Mouse (Mus musculus): ENCODE measurements around the gene Hic1. TPM values are rescaled to one million over a fixed set of nuclear protein-coding genes. Genes with fewer than 3 reads are reported as not detected.

Gene Hic1
- polyA plus RNA-seq, 1 experiment from 2014 or later = 2.8 TPM

DNA sequence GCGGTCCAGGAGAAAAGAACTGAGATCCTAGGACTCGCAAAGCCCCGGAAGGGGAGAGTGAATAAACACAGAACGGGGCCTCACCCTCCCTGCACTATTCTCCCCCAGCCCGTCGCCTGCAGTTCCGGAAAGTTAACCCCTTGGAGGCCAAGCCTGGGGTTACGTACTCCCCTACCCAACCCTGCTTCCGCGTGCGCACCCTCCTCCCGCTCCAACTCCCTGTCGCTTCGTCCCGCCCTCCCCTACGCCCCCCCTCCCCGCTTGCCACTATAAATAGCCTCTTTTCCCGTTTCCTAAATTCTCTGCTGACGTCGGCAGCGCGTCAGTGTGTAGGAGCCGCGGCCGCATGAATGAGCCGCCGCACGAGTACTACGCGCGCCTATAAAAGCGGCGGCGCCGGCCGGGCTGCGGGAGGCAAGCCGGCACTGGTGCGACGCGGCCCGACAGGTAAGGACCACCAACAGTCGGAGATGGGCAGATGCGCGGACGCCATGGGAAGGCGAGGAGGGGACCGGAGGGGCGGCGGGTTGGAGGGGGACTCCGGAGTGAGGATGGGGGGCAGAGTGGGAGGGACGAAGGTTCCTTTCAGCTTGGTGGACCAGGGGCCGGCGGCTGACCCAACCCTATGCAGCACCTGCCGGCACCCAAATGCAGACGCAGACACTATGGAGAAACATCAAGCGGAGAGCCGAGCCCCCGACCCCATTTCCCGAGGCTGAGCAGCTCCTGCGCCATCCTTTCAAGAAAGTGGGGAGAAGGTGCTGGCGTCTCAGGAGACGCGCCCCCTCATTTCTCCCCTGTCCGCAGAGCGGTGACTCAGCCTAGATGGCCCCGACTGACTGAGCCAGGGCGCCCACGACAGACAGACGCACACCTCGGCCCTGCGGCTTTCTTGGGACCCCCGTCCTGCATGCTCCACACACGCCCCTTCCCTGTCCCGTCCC is 3.1 kb upstream of the Hic1 start:
- peaks cover 64% of the 10 kb centered on the region for H3K4me1 ChIP-seq
- H3K27ac ChIP-seq = peak overlapping the region; percentile 85; the same call in 1 of the 2 replicates

DNA sequence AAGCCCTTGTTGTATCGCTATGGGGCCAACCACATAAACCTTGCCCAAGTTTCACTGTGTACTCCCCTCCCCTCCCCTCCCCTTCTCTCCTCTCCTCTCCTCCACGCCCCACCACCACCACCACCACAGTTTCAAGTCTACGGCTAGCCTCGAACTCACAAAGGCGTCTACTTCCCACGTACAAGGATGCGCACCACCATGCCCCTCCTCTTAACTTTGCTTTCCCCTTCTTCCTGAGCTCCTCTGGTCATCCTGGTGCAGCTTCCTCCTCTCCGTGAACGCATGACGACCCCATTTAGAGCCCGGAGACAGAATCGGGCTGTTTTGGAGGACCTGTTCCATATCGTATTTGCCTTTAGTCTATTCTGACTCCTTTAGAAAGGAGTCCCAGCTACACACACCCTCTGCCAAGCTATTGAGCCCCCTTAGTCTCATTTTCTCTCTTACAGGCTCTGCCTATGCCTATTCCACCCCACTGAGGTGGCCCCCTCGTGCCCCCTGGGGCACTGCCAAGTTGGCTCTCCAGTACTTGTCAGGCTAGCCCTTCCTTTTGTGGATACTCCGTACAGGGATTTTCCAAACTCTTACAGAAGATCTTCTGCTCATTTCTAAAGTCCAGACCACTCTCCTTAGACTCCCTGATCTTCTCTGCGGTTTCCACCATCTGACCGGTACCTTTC is 2.0 kb upstream of the Hic1 start:
- Histone ChIP-seq H3K9me3 (no peaks in the 10 kb centered on the region), H3K4me3 (peak overlapping the region; percentile 83; the same call in 1 of the 2 replicates), H3K27ac (no peak overlapping the region), H3K36me3 (replicated peaks) (no peaks in the 10 kb centered on the region; the same call in 1 of the 2 replicates), H3K4me1 (peaks cover 74% of the 10 kb centered on the region), H3K9ac (no peak overlapping the region), H3K27me3 (replicated peaks) (peaks cover 31% of the 10 kb centered on the region), H3K4me2 (peak overlapping the region; percentile 95)
- WGBS = 7% methylated on average over 17 of the region's 17 CpGs
- ATAC-seq (replicated peaks) = no peak

More for the DNA sequence above, 3.1 kb upstream of the Hic1 start:
- under 1% methylated on average over 74 of the region's 75 CpGs for WGBS
- Histone ChIP-seq H3K4me2 (peak overlapping the region; percentile 88), H3K36me3 (replicated peaks) (no peaks in the 10 kb centered on the region; the same call in 1 of the 2 replicates), H3K9ac (peak overlapping the region; percentile 65), H3K27me3 (replicated peaks) (peaks cover 21% of the 10 kb centered on the region), H3K9me3 (no peaks in the 10 kb centered on the region), H3K4me3 (peak overlapping the region; percentile 83)
- peak; percentile 1; the same call in 1 of the 2 replicates for ATAC-seq (replicated peaks)

DNA sequence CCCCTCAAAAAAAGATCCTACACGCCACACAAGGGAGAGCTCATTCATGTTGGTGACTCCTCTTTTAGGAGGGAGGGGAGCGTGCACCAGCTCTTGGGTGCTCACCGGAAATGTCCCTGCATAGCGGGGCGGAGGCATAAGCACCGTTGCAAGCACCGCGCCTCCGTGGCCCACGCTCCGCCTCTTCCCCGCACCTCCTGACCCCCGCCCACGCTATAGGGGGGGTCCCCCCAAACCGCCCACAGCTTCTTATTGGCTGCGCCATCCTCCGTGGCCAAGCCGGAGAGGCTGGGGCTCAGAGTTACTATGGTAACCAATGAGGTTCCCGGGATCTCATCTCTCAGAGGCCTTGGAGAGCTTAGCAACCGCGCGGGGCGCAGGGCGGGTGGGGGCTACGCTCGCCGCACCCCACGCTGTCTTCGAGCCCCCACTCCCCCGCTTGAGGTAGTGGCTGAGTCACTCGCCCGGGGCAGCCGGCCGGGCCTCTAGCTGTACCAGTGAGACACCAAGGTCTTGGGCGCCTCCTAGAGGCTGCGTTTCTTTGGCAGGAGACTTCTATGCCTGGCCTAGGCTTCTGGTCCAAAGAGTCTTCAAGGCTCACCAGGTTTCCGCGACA is 925 bp upstream of the Hic1 start:
- under 1% methylated on average over 38 of the region's 38 CpGs for WGBS
- no peaks in the 10 kb centered on the region for H3K36me3 ChIP-seq (replicated peaks)
- H3K4me1 ChIP-seq = peaks cover 85% of the 10 kb centered on the region
- H3K27ac ChIP-seq = peak overlapping the region; percentile 27
- peak; percentile 78 for ATAC-seq (replicated peaks)
- H3K4me3 ChIP-seq = peak overlapping the region; percentile 44
- peak overlapping the region; percentile 28 for H3K9ac ChIP-seq
- peaks cover 42% of the 10 kb centered on the region for H3K27me3 ChIP-seq (replicated peaks)
- peak overlapping the region; percentile 95 for H3K4me2 ChIP-seq
- no peaks in the 10 kb centered on the region for H3K9me3 ChIP-seq

DNA sequence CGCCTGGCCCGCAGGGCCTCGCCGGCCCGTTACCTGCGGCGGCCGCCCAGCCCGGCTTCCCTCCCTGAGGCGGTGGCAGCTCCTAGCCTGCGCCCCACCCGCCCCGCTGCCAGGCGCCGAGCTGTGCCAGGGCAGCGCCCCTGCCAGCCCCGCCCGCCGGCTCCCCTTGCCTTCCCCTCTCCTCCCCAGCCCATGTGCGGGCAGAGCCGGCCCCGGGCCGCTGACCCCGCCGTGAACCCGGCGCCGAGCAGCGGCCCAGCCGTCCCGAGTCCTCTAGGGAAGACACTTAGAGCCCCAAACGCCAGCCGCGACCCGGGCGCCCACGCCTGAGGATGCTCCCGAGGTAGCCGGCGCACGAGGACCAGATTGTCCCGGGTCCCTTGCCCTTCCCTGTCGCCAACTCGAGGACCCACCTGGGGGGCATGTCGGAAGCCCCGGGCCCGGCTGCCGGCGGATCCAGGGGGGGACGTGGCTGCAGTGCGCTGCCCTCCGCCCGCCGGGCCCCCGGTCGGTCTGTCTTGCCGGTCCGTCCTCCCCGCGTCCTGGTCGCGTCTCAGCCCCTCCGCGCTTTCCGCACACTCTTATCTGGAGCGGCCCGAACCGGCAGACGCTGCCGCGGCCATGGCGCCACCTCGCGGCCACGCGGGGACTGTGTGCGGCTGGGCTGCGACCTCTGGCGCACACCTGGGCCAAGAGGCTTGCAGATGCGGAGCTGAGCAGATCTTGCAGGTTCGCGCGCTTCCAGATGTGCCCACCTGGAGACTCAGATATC is 543 bp downstream of the Hic1 start:
- no peak for ATAC-seq (replicated peaks)
- Histone ChIP-seq H3K27ac (no peak overlapping the region), H3K4me3 (peak overlapping the region; percentile 44), H3K27me3 (replicated peaks) (peaks cover 57% of the 10 kb centered on the region), H3K36me3 (replicated peaks) (no peaks in the 10 kb centered on the region), H3K4me1 (peaks cover 80% of the 10 kb centered on the region), H3K9ac (peak overlapping the region; percentile 46), H3K9me3 (no peaks in the 10 kb centered on the region), H3K4me2 (peak overlapping the region; percentile 95)
- under 1% methylated on average over 74 of the region's 83 CpGs for WGBS

DNA sequence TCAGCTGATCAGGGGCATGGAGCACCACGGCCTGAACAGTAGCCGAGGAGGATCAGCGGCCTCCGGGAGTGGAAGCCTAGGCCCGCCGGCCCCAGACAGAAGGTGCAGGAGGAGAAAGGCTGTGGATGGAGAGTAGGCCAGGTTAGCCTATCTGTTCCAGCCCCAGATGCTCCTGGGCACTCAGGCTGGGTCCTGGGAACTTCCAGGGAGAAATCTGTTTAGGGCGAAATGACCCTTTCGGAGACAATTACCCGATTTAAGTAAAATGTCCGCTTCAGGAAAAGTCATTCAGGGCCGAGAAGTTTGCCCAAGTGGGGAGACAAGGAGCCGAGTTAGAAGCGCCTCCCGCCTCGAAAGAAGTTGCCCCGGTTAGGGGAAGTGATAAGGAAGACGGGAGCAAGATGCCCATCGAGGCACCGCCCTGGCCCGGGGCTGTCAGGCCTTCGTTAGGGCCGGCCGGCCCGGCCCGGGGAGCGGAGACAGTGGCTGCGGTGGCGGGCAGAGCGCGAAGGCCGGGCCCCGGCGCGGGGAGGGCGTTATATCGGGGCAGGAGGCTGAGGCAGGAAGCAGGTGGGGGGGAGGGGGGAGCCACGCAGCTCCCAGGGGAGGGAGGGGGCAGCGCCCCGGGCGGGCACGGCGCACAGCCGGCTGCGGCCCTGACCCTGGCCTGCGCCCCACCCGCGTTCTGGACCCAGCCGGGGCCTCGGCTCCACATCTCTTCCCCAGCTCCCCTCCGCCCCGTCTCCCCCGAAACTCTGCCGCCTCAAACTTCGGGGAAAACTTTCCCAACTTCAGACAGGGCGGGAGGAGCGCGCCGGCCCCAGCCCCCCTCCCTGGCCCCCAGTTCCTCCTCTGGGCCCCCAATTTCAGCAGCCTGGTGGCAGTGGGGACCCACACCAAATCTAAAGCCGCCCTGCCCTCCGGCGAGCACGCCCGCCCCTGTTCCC is 1.4 kb downstream of the Hic1 start:
- Histone ChIP-seq H3K4me3 (peak overlapping the region; percentile 44), H3K4me1 (peaks cover 75% of the 10 kb centered on the region), H3K4me2 (peak overlapping the region; percentile 95), H3K9ac (peak overlapping the region; percentile 46; the same call in 1 of the 2 replicates), H3K27ac (no peak overlapping the region), H3K9me3 (no peaks in the 10 kb centered on the region), H3K27me3 (replicated peaks) (peaks cover 64% of the 10 kb centered on the region), H3K36me3 (replicated peaks) (0 out of 2 replicates have a peak, but pooled peaks cover 2% of the 10 kb centered on the region)
- 4% methylated on average over 52 of the region's 63 CpGs for WGBS
- ATAC-seq (replicated peaks) = no peak

DNA sequence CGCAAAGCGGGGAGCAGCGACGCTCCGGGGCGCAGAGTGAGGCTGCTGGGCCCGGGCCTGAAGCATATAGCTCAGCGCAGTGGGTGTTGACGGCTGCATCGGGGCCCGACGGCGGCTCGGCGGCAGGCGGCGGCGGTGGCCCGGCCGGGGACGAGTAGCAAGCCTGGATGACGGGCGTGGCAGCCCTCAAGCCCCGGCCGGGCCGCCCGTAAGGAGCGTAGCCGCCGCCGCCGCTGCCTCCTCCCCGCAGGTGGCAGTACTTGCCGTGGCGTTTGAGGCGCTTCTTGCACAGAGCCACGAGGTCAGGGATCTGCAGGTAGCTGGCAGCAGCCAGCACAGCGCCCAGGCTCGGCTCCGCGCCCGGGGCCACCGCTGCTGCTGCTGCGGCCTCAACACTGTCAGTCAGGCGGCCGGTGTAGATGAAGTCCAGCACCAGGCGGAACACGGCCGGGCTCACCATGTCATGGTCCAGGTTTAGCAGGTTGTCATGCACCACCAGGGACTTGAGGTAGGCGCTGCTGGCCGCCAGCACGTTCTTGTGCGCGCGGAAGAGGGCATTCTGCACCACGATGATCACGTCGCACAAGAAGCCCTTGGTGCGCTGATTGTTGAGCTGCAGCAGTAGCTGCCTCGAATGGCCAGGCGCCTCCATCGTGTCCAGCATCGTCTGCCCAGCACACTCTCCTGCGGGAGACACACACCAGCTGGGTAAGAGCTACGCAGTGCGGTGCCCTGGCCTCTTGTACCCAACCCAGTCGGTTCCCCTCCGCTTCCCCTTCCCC is 2.3 kb downstream of the Hic1 start:
- WGBS = 1% methylated on average over 68 of the region's 68 CpGs

DNA sequence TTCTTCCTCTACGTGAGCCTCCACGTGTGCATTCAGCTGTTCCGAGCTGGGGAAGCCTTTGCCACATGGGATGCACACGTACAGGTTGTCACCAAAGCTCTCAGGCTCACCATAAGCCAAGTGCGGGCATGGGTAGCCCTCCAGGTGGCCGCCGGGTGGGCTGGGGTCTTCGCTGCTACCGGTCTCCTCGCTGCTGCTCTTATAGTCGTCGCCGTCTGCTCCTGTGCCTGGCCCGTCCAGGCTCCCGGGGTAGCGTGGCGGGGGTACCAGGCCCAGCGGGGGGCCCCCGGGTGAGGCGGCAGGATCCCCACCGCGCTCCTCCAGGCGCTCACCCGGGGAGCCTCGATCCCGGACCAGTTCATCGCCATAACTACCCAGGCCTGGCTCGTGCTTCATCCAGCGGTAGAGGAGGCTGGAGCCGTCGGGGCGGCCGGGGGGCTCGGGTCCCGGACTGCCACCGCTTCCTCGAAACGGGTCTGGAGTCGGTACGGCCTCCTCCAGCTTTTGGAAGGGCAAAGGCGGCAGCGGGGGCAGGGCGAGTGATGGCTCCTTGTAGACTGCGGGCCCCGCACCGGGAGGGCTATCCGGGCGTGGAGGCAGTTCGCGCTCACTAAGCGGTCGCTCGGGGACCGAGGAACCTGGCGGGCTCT is 3.0 kb downstream of the Hic1 start:
- peak overlapping the region; percentile 44 for H3K4me3 ChIP-seq
- WGBS = 2% methylated on average over 55 of the region's 55 CpGs
- H3K27me3 ChIP-seq (replicated peaks) = peaks cover 68% of the 10 kb centered on the region
- no peak for ATAC-seq (replicated peaks)
- H3K27ac ChIP-seq = no peak overlapping the region
- H3K4me2 ChIP-seq = peak overlapping the region; percentile 95
- H3K9me3 ChIP-seq = no peaks in the 10 kb centered on the region
- 0 out of 2 replicates have a peak, but pooled peaks cover 2% of the 10 kb centered on the region for H3K36me3 ChIP-seq (replicated peaks)
- peaks cover 59% of the 10 kb centered on the region for H3K4me1 ChIP-seq
- no peak overlapping the region; the same call in 1 of the 2 replicates for H3K9ac ChIP-seq

More for the DNA sequence above, 2.3 kb downstream of the Hic1 start:
- no peak overlapping the region; the same call in 1 of the 2 replicates for H3K9ac ChIP-seq
- H3K4me2 ChIP-seq = peak overlapping the region; percentile 95
- 0 out of 2 replicates have a peak, but pooled peaks cover 2% of the 10 kb centered on the region for H3K36me3 ChIP-seq (replicated peaks)
- H3K27me3 ChIP-seq (replicated peaks) = peaks cover 70% of the 10 kb centered on the region
- ATAC-seq (replicated peaks) = no peak
- no peak overlapping the region for H3K27ac ChIP-seq
- H3K4me1 ChIP-seq = peaks cover 67% of the 10 kb centered on the region
- H3K9me3 ChIP-seq = no peaks in the 10 kb centered on the region
- peak overlapping the region; percentile 44 for H3K4me3 ChIP-seq

DNA sequence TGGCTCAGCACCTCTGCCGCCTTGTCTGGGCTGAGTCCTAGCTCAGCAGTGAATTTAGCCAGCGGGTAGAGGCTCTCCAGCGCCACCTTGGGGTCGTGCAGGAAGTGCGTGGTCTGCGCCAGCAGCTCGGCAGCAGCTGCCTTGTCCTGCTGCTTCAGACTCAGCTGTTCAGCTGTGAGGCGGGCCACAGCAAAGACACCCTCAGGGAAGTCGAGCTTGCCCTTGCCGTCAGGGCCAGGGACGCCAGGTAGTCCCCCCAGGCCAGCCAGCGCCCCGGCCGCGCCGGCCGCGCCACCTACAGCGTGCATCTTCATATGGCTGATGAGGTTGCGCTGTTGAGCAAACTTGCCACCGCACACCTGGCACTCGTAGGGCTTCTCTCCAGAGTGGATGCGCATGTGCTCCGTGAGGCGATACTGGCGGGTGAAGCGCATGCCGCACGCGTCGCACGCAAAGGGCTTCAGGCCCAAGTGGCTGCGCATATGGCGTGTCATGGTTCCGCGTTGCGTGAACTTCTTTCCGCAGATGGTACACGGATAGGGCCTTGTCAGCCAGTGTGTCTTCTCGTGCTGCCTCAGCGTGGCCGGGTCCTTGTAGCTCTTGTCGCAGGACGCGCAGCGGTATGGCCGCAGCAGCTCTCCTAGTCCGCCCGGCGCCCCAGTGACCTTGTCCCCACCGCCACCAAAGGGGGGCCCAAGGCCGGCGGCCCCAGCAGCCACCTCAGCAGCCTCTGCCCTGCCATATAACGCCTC is 3.7 kb downstream of the Hic1 start:
- Histone ChIP-seq H3K27me3 (replicated peaks) (peaks cover 67% of the 10 kb centered on the region), H3K9ac (no peak overlapping the region), H3K27ac (no peak overlapping the region), H3K9me3 (no peaks in the 10 kb centered on the region), H3K4me3 (peak overlapping the region; percentile 44), H3K4me1 (peaks cover 53% of the 10 kb centered on the region), H3K4me2 (peak overlapping the region; percentile 95), H3K36me3 (replicated peaks) (0 out of 2 replicates have a peak, but pooled peaks cover 2% of the 10 kb centered on the region)
- no peak for ATAC-seq (replicated peaks)
- WGBS = 5% methylated on average over 54 of the region's 54 CpGs

DNA sequence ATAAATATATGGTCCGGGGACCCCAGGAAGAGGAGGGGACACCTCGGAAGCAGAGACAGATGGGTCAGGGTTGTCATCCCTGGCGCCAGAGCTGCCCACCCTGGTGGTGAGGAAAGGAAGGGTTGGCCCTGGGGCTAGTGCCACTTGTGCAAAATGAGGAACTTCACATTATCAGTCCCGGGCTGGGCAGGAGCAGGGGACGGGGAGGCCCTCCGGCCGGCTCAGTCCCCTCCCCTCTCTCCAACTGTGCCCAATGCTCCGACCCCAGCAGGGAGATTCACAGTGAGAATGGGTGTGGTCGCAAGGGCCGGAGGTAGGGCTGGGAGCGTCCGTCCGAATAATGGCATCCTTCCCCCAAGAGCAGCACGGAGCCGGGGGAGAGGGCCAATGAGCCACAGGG is 4.6 kb downstream of the Hic1 start:
- Histone ChIP-seq H3K36me3 (replicated peaks) (peaks cover 8% of the 10 kb centered on the region; the same call in 1 of the 2 replicates), H3K27ac (no peak overlapping the region), H3K4me2 (no peak overlapping the region), H3K4me3 (no peak overlapping the region), H3K9ac (no peak overlapping the region), H3K27me3 (replicated peaks) (peaks cover 67% of the 10 kb centered on the region), H3K9me3 (no peaks in the 10 kb centered on the region), H3K4me1 (peaks cover 45% of the 10 kb centered on the region)
- ATAC-seq (replicated peaks) = no peak
- 20% methylated on average over 15 of the region's 15 CpGs for WGBS
